In the genomic region with DNA sequence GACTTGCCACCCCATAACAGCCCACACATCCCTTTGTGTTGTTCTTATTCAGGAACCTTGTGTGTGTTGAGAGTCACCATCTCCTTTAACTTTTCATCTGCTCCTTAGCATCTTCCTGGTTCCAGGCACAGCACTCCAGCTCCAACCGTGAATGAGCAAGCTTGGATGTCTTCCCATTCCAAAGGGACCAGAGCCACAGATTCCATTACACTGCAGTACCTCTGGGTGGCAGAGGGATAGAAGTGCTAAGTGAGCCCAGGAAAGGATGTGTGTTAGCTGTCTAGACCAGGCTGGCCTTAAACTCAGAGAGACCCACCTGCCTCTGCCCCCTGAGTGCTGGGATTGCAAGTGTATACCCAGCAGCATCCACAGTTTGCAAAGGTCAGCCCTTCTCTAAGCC, we compare ENCODE assay signal across 22 mouse cellular contexts. TPM values are rescaled to one million over a fixed set of nuclear protein-coding genes. Genes with fewer than 3 reads are reported as not detected.
A peak's percentile ranks its signal among the peaks of the same experiment; 100 is the strongest.
DNase-seq lines count a peak whose midpoint lies in the region; ATAC-seq and TF ChIP-seq lines count a peak whose summit lies in the region.
"Had no signal": no experiment of that assay in that cellular context is flagged by ENCODE, and none has a peak within 500 bp of the region (broad histone marks: within the 10 kb centered on the region; RNA-seq: fewer than 3 reads in every experiment).

No protein-coding gene starts in this region.

- intact Hi-C loops in left cerebral cortex, postnatal 36 days (cut with DNase I): no loop called here
- intact Hi-C loops in left cerebral cortex, postnatal 4 days (cut with DNase I): no loop called here

- DNase-seq in adrenal gland, postnatal 10 days: peak; percentile 33
- DNase-seq in adrenal gland, adult 8-10 months: no peak
- peak; percentile 17 to 19 for DNase-seq in left cerebral cortex, postnatal 36 days (ENCODE audit: low spot score in 2 of 2)
- no peak for DNase-seq in left cerebral cortex, postnatal 4 days
- DNase-seq in NIH3T3 (ENCODE audit: low read depth): peak; percentile 40
- DNase-seq in stomach, postnatal 0 days (ENCODE audit: low spot score): no peak
- DNase-seq in spleen, postnatal 36 days (ENCODE audit: low spot score in 2 of 2): no peak
- DNase-seq: adrenal gland, adult 2 months; cerebellum, postnatal 36 days; gastrocnemius, postnatal 14 days; thymus, adult 2 months had no signal

- TF ChIP-seq CTCF in stomach, postnatal 0 days (IDR thresholded peaks at IDR 0.05; ENCODE audit: low read depth): peak; percentile 15; the same call in 1 of the 2 replicates

- no peaks in the 10 kb centered on the region for H3K9me3 ChIP-seq in stomach, postnatal 0 days (ENCODE audit: control insufficient read depth, low read length)
- H3K9me3 ChIP-seq: embryonic facial prominence, embryonic 15.5 days; forebrain, embryonic 10.5 days; heart, embryonic 15.5 days; limb, embryonic 12.5 days; liver, embryonic 15.5 days; midbrain, embryonic 13.5 days; neural tube, embryonic 12.5 days had no signal

- 0 out of 2 replicates have a peak, but pooled peaks cover 2% of the 10 kb centered on the region for H3K4me1 ChIP-seq in stomach, postnatal 0 days (replicated peaks; ENCODE audit: control insufficient read depth, insufficient read depth)
- H3K4me1 ChIP-seq: neural tube, embryonic 12.5 days had no signal

- no peak overlapping the region for H3K4me3 ChIP-seq in stomach, postnatal 0 days (ENCODE audit: low read depth, low read length)
- H3K4me3 ChIP-seq: embryonic facial prominence, embryonic 15.5 days; forebrain, embryonic 10.5 days; heart, embryonic 15.5 days; limb, embryonic 12.5 days; liver, embryonic 15.5 days; midbrain, embryonic 13.5 days; neural tube, embryonic 12.5 days had no signal

- H3K36me3 ChIP-seq in stomach, postnatal 0 days (ENCODE audit: control insufficient read depth, insufficient read depth, low read length): no peaks in the 10 kb centered on the region
- H3K36me3 ChIP-seq: embryonic facial prominence, embryonic 15.5 days; forebrain, embryonic 10.5 days; heart, embryonic 15.5 days; limb, embryonic 12.5 days; liver, embryonic 15.5 days; midbrain, embryonic 13.5 days; neural tube, embryonic 12.5 days had no signal

- no peaks in the 10 kb centered on the region for H3K27me3 ChIP-seq in stomach, postnatal 0 days (ENCODE audit: control insufficient read depth, insufficient read depth, low read length)
- H3K27me3 ChIP-seq: embryonic facial prominence, embryonic 15.5 days; heart, embryonic 15.5 days; limb, embryonic 12.5 days; midbrain, embryonic 13.5 days; neural tube, embryonic 12.5 days had no signal

- no peak for TF ChIP-seq EP300 in stomach, postnatal 0 days (optimal IDR thresholded peaks at IDR 0.05)

- H3K4me2 ChIP-seq in stomach, postnatal 0 days (replicated peaks; ENCODE audit: low read depth): no peak overlapping the region
- H3K4me2 ChIP-seq: embryonic facial prominence, embryonic 15.5 days; heart, embryonic 15.5 days; limb, embryonic 12.5 days; liver, embryonic 15.5 days; midbrain, embryonic 13.5 days; neural tube, embryonic 12.5 days had no signal

- H3K27ac ChIP-seq in stomach, postnatal 0 days (replicated peaks): no peak overlapping the region
- H3K27ac ChIP-seq: embryonic facial prominence, embryonic 15.5 days; forebrain, embryonic 10.5 days; kidney, postnatal 0 days; limb, embryonic 12.5 days; liver, embryonic 15.5 days; midbrain, embryonic 13.5 days; neural tube, embryonic 12.5 days had no signal

- H3K9ac ChIP-seq in stomach, postnatal 0 days (ENCODE audit: low read length): no peak overlapping the region
- H3K9ac ChIP-seq: embryonic facial prominence, embryonic 15.5 days; heart, embryonic 15.5 days; limb, embryonic 12.5 days; liver, embryonic 15.5 days; midbrain, embryonic 13.5 days; neural tube, embryonic 12.5 days had no signal

- WGBS in stomach, postnatal 0 days: 28% methylated on average over 1 of the region's 1 CpGs

- ATAC-seq in stomach, postnatal 0 days (ENCODE audit: low FRiP score, low TSS enrichment): no peak
- no peak for ATAC-seq in megakaryocyte-erythroid progenitor cell, adult 5-6 weeks (replicated peaks; ENCODE audit: low FRiP score, low TSS enrichment, poor library complexity, severe bottlenecking)
- ATAC-seq: hindbrain, embryonic 16.5 days; intestine, postnatal 0 days; midbrain, embryonic 13.5 days had no signal

RNA-seq across cellular contexts. Expression of gene Noct, which starts 26.0 kb away (rescaled TPM):
- 10 to 100 TPM; 24.7 to 60.6 TPM for total RNA-seq in adrenal gland, postnatal 10 days (2021)
- 10 to 100 TPM; 12.8 to 16.4 (median 14.1) TPM for total RNA-seq in adrenal gland, adult 8-10 months (2022)
- 10 to 100 TPM; 49.8 to 54.2 TPM for total RNA-seq in left cerebral cortex, postnatal 36 days (2021)
- 10 to 100 TPM; 40.4 to 42.1 TPM for total RNA-seq in left cerebral cortex, postnatal 4 days (2021)
- polyA plus RNA-seq in stomach, postnatal 0 days (2015; fragmentation: Nextera tagmentation; extraction: Ambion mirVana): 7.5 and 9.2 TPM in 2 replicates
- total RNA-seq in megakaryocyte-erythroid progenitor cell, adult 5-6 weeks (2014; fragmentation: Nextera tagmentation): 19.2 and 39.1 TPM in 2 replicates
- total RNA-seq in megakaryocyte-erythroid progenitor cell, adult 5-6 weeks (2017): 4.6 and 5.8 TPM in 2 replicates

Comparison
In these comparisons a context has a peak if more than half of its experiments do, and no peak if none do; other contexts are left out.
1. DNase-seq: peak in adrenal gland, postnatal 10 days (single experiment), left cerebral cortex, postnatal 36 days (2 of 2) and NIH3T3 (single experiment); none in adrenal gland, adult 8-10 months (single experiment), left cerebral cortex, postnatal 4 days (single experiment), stomach, postnatal 0 days (single experiment) and spleen, postnatal 36 days (0 of 2).